Mouse (Mus musculus) left cerebral cortex, adult 11 months (tissue): ENCODE data around the gene Rnf10.

ENCODE experiments used
- DNase-seq: peaks from one replicate; pipeline ENCODE4 v3.0.0; 2022; ENCODE audit warnings: low spot score

The Rnf10 gene

DNA sequence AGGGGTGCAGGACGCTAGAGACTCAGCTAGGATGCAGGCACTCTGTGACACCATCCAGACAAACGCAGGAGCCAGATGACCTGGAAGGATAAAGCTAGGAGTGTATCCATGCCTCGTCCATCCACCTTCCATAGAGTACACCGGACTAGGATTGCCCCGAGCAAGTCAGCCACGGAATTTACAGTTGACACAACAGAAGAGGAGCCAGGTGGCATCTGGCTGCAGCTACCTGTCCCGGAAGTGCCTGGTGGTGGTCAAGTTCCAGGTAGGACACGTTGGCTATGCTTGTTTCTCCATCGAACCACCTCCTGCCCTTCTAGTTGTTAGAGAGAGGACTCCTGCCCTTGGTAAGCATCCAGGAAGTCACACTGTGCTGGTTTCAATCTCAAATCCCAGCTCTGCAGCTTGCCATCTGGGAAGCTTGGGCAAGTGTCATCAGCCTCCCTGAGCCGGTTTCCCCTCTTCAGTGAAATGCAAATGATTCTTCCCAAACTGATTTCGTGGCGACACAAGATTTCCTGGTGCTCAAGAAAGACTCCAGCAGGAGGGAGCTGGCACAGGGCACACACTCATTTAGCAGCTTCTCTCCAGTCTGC, 78.0 kb downstream of the Rnf10 start:
- DNase-seq, result no peak

GRCm38 (mm10) chr5:115193669-115194625, 78.8 kb downstream of the Rnf10 start, which contains the start of gene Cabp1:
Gene Cabp1, minus strand, starts transcription at chr5:115194381.
- no peak for DNase-seq

DNA sequence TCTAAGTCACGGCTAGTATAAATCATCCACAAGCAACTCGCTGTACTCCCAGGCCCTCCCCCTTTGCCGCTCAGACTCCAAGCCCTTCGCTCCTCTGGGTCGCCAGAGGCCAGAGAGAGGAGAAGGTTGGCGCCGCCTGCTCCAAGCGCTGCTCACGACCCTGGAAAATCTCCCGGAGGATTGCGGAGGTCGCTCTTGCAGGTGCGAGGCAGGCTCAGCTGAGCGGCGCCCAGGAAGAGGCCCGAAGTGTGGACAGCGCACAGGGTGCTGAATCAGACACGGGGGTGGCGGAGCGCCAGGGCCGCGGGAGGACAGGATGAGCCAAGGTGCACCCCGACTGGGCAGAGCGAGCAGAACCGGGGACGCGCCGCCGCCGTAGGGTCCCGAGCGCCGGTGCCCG, 79.5 kb downstream of the Rnf10 start:
- no peak for DNase-seq

DNA sequence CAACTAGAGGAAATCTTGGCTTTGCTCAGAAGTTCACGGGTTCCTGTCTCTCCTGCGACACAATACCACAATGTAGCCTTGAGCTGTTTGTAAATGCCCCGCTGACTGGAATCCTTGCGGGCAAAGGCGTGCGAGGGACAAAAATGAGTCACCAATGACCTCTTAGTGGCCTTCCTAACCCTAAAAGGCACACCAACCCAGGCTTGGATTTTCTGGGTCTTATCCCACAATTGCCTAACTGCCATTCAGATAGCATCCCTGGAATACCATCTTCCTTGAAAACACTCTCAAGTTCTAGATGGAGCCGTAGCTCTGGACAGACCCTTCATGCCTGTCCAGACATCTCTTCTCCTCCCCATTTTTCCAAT, 79.9 kb downstream of the Rnf10 start:
- no peak for DNase-seq

- no peak for DNase-seq
Observed at GRCm38 (mm10) chr5:115191880-115192827, 80.5 kb downstream of the Rnf10 start.
